Mouse (Mus musculus): ENCODE measurements around the gene Gtpbp1. TPM values are rescaled to one million over a fixed set of nuclear protein-coding genes. Genes with fewer than 3 reads are reported as not detected.

Gtpbp1 gene
- polyA plus RNA-seq, 1 experiment from 2014 or later = 38.7 TPM

GRCm38 (mm10) chr15:79697011-79697410 is 6.4 kb downstream of the Gtpbp1 start:
- ATAC-seq (ENCODE audit: insufficient number of reproducible peaks, low FRiP score, low TSS enrichment, low read depth) (no peak), DNase-seq (ENCODE audit: low spot score) (no peak)
- H3K4me2 ChIP-seq (ENCODE audit: low read depth, severe bottlenecking) = no peak overlapping the region
- H3K27ac ChIP-seq (replicated peaks; ENCODE audit: low read depth, low read length) = no peak overlapping the region
- H3K36me3 ChIP-seq (ENCODE audit: control insufficient read depth, insufficient read depth, low read length) = no peaks in the 10 kb centered on the region
- no peak overlapping the region for H3K9ac ChIP-seq (ENCODE audit: low read length)
- H3K9me3 ChIP-seq (ENCODE audit: control insufficient read depth, low read length) = no peaks in the 10 kb centered on the region
- H3K27me3 ChIP-seq (ENCODE audit: control insufficient read depth, insufficient read depth, low read length) = no peaks in the 10 kb centered on the region
- no peak overlapping the region for H3K4me3 ChIP-seq (ENCODE audit: low read depth, low read length)
- no peaks in the 10 kb centered on the region for H3K4me1 ChIP-seq (ENCODE audit: control insufficient read depth, insufficient read depth, low read length)
- 87% methylated on average over 6 of the region's 6 CpGs for WGBS

GRCm38 (mm10) chr15:79697558-79698187 is 7.0 kb downstream of the Gtpbp1 start:
- DNase-seq (ENCODE audit: low spot score) = no peak
- no peaks in the 10 kb centered on the region for H3K36me3 ChIP-seq (ENCODE audit: control insufficient read depth, insufficient read depth, low read length)
- no peak overlapping the region for H3K9ac ChIP-seq (ENCODE audit: low read length)
- WGBS = 78% methylated on average over 9 of the region's 9 CpGs
- H3K4me3 ChIP-seq (ENCODE audit: low read depth, low read length) = no peak overlapping the region
- ATAC-seq (ENCODE audit: insufficient number of reproducible peaks, low FRiP score, low TSS enrichment, low read depth) = no peak
- no peaks in the 10 kb centered on the region for H3K27me3 ChIP-seq (ENCODE audit: control insufficient read depth, insufficient read depth, low read length)
- H3K9me3 ChIP-seq (ENCODE audit: control insufficient read depth, low read length) = no peaks in the 10 kb centered on the region
- no peak overlapping the region for H3K4me2 ChIP-seq (ENCODE audit: low read depth, severe bottlenecking)
- no peaks in the 10 kb centered on the region for H3K4me1 ChIP-seq (ENCODE audit: control insufficient read depth, insufficient read depth, low read length)
- no peak overlapping the region for H3K27ac ChIP-seq (replicated peaks; ENCODE audit: low read depth, low read length)

- no peak for DNase-seq (ENCODE audit: low spot score)
- H3K4me1 ChIP-seq (ENCODE audit: control insufficient read depth, insufficient read depth, low read length) = no peaks in the 10 kb centered on the region
- H3K4me3 ChIP-seq (ENCODE audit: low read depth, low read length) = no peak overlapping the region
- H3K4me2 ChIP-seq (ENCODE audit: low read depth, severe bottlenecking) = no peak overlapping the region
- no peaks in the 10 kb centered on the region for H3K27me3 ChIP-seq (ENCODE audit: control insufficient read depth, insufficient read depth, low read length)
- 86% methylated on average over 17 of the region's 17 CpGs for WGBS
- H3K27ac ChIP-seq (replicated peaks; ENCODE audit: low read depth, low read length) = no peak overlapping the region
- no peak for ATAC-seq (ENCODE audit: insufficient number of reproducible peaks, low FRiP score, low TSS enrichment, low read depth)
- no peaks in the 10 kb centered on the region for H3K9me3 ChIP-seq (ENCODE audit: control insufficient read depth, low read length)
- no peak overlapping the region for H3K9ac ChIP-seq (ENCODE audit: low read length)
- peaks cover 10% of the 10 kb centered on the region for H3K36me3 ChIP-seq (ENCODE audit: control insufficient read depth, insufficient read depth, low read length)
These were observed 16.1 kb downstream of the Gtpbp1 start for GRCm38 (mm10) chr15:79706603-79707214.

GRCm38 (mm10) chr15:79708229-79708822 is 17.7 kb downstream of the Gtpbp1 start:
- ATAC-seq (ENCODE audit: insufficient number of reproducible peaks, low FRiP score, low TSS enrichment, low read depth) = no peak

GRCm38 (mm10) chr15:79715646-79716045 is 25.0 kb downstream of the Gtpbp1 start:
- no peak overlapping the region for H3K9ac ChIP-seq (ENCODE audit: low read length)
- H3K36me3 ChIP-seq (ENCODE audit: control insufficient read depth, insufficient read depth, low read length) = peaks cover 34% of the 10 kb centered on the region
- H3K4me3 ChIP-seq (ENCODE audit: low read depth, low read length) = no peak overlapping the region
- H3K27ac ChIP-seq (replicated peaks; ENCODE audit: low read depth, low read length) = no peak overlapping the region
- WGBS = 92% methylated on average over 7 of the region's 7 CpGs
- H3K4me2 ChIP-seq (ENCODE audit: low read depth, severe bottlenecking) = no peak overlapping the region
- ATAC-seq (ENCODE audit: insufficient number of reproducible peaks, low FRiP score, low TSS enrichment, low read depth) (no peak), DNase-seq (ENCODE audit: low spot score) (no peak)
- H3K9me3 ChIP-seq (ENCODE audit: control insufficient read depth, low read length) = no peaks in the 10 kb centered on the region
- H3K27me3 ChIP-seq (ENCODE audit: control insufficient read depth, insufficient read depth, low read length) = no peaks in the 10 kb centered on the region
- H3K4me1 ChIP-seq (ENCODE audit: control insufficient read depth, insufficient read depth, low read length) = no peaks in the 10 kb centered on the region

More at GRCm38 (mm10) chr15:79708229-79708822, 17.7 kb downstream of the Gtpbp1 start:
- DNase-seq (ENCODE audit: low spot score) = no peak
- Histone ChIP-seq H3K27ac (replicated peaks; ENCODE audit: low read depth, low read length) (no peak overlapping the region), H3K27me3 (ENCODE audit: control insufficient read depth, insufficient read depth, low read length) (no peaks in the 10 kb centered on the region), H3K36me3 (ENCODE audit: control insufficient read depth, insufficient read depth, low read length) (peaks cover 12% of the 10 kb centered on the region), H3K4me2 (ENCODE audit: low read depth, severe bottlenecking) (no peak overlapping the region), H3K4me1 (ENCODE audit: control insufficient read depth, insufficient read depth, low read length) (no peaks in the 10 kb centered on the region), H3K9ac (ENCODE audit: low read length) (no peak overlapping the region), H3K9me3 (ENCODE audit: control insufficient read depth, low read length) (no peaks in the 10 kb centered on the region), H3K4me3 (ENCODE audit: low read depth, low read length) (no peak overlapping the region)
- 87% methylated on average over 5 of the region's 5 CpGs for WGBS

- Histone ChIP-seq H3K36me3 (ENCODE audit: control insufficient read depth, insufficient read depth, low read length) (peaks cover 34% of the 10 kb centered on the region), H3K27me3 (ENCODE audit: control insufficient read depth, insufficient read depth, low read length) (no peaks in the 10 kb centered on the region), H3K9me3 (ENCODE audit: control insufficient read depth, low read length) (no peaks in the 10 kb centered on the region), H3K27ac (replicated peaks; ENCODE audit: low read depth, low read length) (no peak overlapping the region), H3K4me2 (ENCODE audit: low read depth, severe bottlenecking) (no peak overlapping the region), H3K4me1 (ENCODE audit: control insufficient read depth, insufficient read depth, low read length) (peaks cover 3% of the 10 kb centered on the region; the same call in 1 of the 2 replicates), H3K4me3 (ENCODE audit: low read depth, low read length) (no peak overlapping the region), H3K9ac (ENCODE audit: low read length) (no peak overlapping the region)
- 93% methylated on average over 6 of the region's 6 CpGs for WGBS
- DNase-seq (ENCODE audit: low spot score) (no peak), ATAC-seq (ENCODE audit: insufficient number of reproducible peaks, low FRiP score, low TSS enrichment, low read depth) (no peak)
These were observed 26.1 kb downstream of the Gtpbp1 start for GRCm38 (mm10) chr15:79716710-79717109.

GRCm38 (mm10) chr15:79720267-79720666 is 29.6 kb downstream of the Gtpbp1 start:
- Histone ChIP-seq H3K36me3 (ENCODE audit: control insufficient read depth, insufficient read depth, low read length) (peaks cover 24% of the 10 kb centered on the region; the same call in 1 of the 2 replicates), H3K4me1 (ENCODE audit: control insufficient read depth, insufficient read depth, low read length) (peaks cover 3% of the 10 kb centered on the region; the same call in 1 of the 2 replicates), H3K4me2 (ENCODE audit: low read depth, severe bottlenecking) (no peak overlapping the region), H3K4me3 (ENCODE audit: low read depth, low read length) (no peak overlapping the region), H3K9me3 (ENCODE audit: control insufficient read depth, low read length) (no peaks in the 10 kb centered on the region), H3K9ac (ENCODE audit: low read length) (no peak overlapping the region), H3K27me3 (ENCODE audit: control insufficient read depth, insufficient read depth, low read length) (no peaks in the 10 kb centered on the region), H3K27ac (replicated peaks; ENCODE audit: low read depth, low read length) (no peak overlapping the region)
- DNase-seq (ENCODE audit: low spot score) (no peak), ATAC-seq (ENCODE audit: insufficient number of reproducible peaks, low FRiP score, low TSS enrichment, low read depth) (no peak)
- whole genome bisulfite sequencing = 89% methylated on average over 8 of the region's 8 CpGs

- no peak overlapping the region for H3K4me3 ChIP-seq (ENCODE audit: low read depth, low read length)
- no peak for DNase-seq (ENCODE audit: low spot score)
- H3K27me3 ChIP-seq (ENCODE audit: control insufficient read depth, insufficient read depth, low read length) = no peaks in the 10 kb centered on the region
- H3K9ac ChIP-seq (ENCODE audit: low read length) = no peak overlapping the region
- H3K27ac ChIP-seq (replicated peaks; ENCODE audit: low read depth, low read length) = no peak overlapping the region
- H3K4me1 ChIP-seq (ENCODE audit: control insufficient read depth, insufficient read depth, low read length) = peaks cover 3% of the 10 kb centered on the region; the same call in 1 of the 2 replicates
- H3K4me2 ChIP-seq (ENCODE audit: low read depth, severe bottlenecking) = no peak overlapping the region
- no peaks in the 10 kb centered on the region for H3K9me3 ChIP-seq (ENCODE audit: control insufficient read depth, low read length)
- H3K36me3 ChIP-seq (ENCODE audit: control insufficient read depth, insufficient read depth, low read length) = peaks cover 24% of the 10 kb centered on the region; the same call in 1 of the 2 replicates
- 90% methylated on average over 4 of the region's 4 CpGs for WGBS
- ATAC-seq (ENCODE audit: insufficient number of reproducible peaks, low FRiP score, low TSS enrichment, low read depth) = no peak
These were observed 30.2 kb downstream of the Gtpbp1 start for GRCm38 (mm10) chr15:79720796-79721195.
